Mouse (Mus musculus) stomach, embryonic 14.5 days (tissue): ENCODE measurements at regions not wholly inside any gene's neighbourhood (a gene's known extent, or its start where the extent isn't known, plus 50 kb on each side); places are given as distances from the start of the nearest gene placed in this dataset.
A peak's percentile ranks its signal among the peaks of the same experiment; 100 is the strongest.

Experiments used
- ATAC-seq: fragments of 200-750 bp; cut with Nextera tagmentation; 2 replicates; pipeline ENCODE4 v1.8.0; 2017; ENCODE audit warnings: low read depth, moderate TSS enrichment; ENCODE audit not compliant: insufficient number of reproducible peaks, insufficient read depth, low FRiP score
- H3K27ac ChIP-seq: fragments of 300-500 bp; sonication (generic); 2 replicates; pipeline ENCODE4 v1.5.1; 2014; ENCODE audit warnings: mild to moderate bottlenecking, low read length, moderate library complexity, mixed read lengths
- H3K27me3 ChIP-seq: fragments of 300-500 bp; sonication (generic); 2 replicates; pipeline ENCODE4 v1.6.1; 2014; ENCODE audit warnings: low read length, control low read depth, mixed read lengths; ENCODE audit not compliant: control insufficient read depth, insufficient read depth
- H3K36me3 ChIP-seq: fragments of 300-500 bp; sonication (generic); 2 replicates; pipeline ENCODE4 v1.6.1; 2014; ENCODE audit warnings: mild to moderate bottlenecking, control low read depth, low read length, moderate library complexity, mixed read lengths; ENCODE audit not compliant: control insufficient read depth, insufficient read depth
- H3K4me1 ChIP-seq: fragments of 300-500 bp; sonication (generic); 2 replicates; pipeline ENCODE4 v1.6.1; 2014; ENCODE audit warnings: low read length, control low read depth, mixed read lengths; ENCODE audit not compliant: control insufficient read depth, insufficient read depth
- H3K4me2 ChIP-seq: fragments of 300-500 bp; sonication (generic); replicated peaks from 2 replicates; pipeline ENCODE4 v1.6.1; 2014; ENCODE audit warnings: low read depth, low read length, control low read depth
- H3K4me3 ChIP-seq: fragments of 300-500 bp; sonication (generic); 2 replicates; pipeline ENCODE4 v1.5.1; 2014; ENCODE audit warnings: low read depth, low read length, control low read depth
- H3K9ac ChIP-seq: fragments of 300-500 bp; sonication (generic); replicated peaks from 2 replicates; pipeline ENCODE4 v1.6.1; 2014; ENCODE audit warnings: low read depth, mild to moderate bottlenecking, control low read depth, low read length, moderate library complexity, mixed read lengths
- H3K9me3 ChIP-seq: fragments of 300-500 bp; sonication (generic); 2 replicates; pipeline ENCODE4 v1.6.1; 2016; ENCODE audit warnings: low read depth, low read length, control low read depth; ENCODE audit not compliant: control insufficient read depth
- WGBS: fragments of 180-500 bp; shearing (Covaris S2); extraction: QIAGEN DNeasy Blood & Tissue Kit; methylation state at CpG from one replicate; pipeline ENCODE4 v1.1.7; 2014; 5-methylcytosine and 5-hydroxymethylcytosine counted together

DNA sequence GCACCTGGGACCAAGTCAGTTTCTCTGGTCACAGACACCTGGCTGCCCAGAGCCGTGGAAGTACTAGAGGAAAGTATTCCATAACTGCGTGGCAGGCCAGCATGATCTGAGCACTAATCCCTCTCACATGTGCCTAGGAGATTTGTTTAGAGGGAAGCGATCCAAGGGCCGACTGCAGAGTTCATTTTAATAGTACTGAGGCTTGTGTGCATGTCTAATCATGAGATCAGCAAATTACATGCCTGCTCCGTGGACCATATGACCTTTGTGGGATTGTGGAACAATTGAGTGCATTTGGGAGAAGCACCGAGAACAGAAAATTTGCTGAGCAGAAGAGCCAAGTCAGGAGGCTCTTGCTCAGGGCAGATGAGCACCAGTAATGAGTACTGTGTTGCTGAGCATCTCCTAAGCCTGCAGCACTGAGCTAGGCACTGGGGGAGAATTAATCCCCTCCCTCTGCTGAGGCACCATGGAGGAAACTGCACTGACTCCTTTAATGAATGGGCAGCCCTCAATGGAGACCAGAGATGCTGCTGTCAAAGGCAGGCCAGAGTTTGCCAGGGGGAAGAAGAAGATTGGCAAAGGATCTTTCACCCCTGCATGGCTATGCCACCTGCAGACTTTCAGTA lies 445.1 kb upstream of the Meis1 start:
- 55% methylated on average over 6 of the region's 6 CpGs for WGBS
- no peak for ATAC-seq
- Histone ChIP-seq H3K27me3 (no peaks in the 10 kb centered on the region), H3K27ac (no peak overlapping the region), H3K36me3 (no peaks in the 10 kb centered on the region), H3K9me3 (no peaks in the 10 kb centered on the region), H3K4me2 (no peak overlapping the region), H3K4me1 (no peaks in the 10 kb centered on the region), H3K4me3 (no peak overlapping the region), H3K9ac (no peak overlapping the region)

DNA sequence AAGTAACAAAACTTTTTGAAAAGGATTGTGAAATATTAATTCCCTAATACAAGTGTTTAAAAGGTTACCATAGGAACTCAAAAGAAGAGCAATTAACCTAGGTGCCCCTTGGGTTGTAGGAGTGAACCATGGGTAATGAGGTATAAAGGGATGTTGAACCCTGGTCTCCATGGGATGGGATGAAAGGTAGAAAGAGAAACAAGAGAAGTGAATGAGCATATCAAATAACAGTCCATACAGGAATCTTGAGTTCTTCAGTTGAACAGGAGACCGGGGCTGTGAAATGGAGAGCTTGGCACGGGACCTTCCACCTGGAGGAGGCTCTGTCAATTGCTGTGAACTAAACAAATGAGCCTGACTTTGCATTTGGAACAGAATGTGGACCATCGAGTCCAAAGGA lies 449.6 kb upstream of the Meis1 start:
- WGBS, result 76% methylated on average over 3 of the region's 3 CpGs
- ATAC-seq, result no peak
- no peak overlapping the region for H3K9ac ChIP-seq
- no peaks in the 10 kb centered on the region for H3K4me1 ChIP-seq
- no peaks in the 10 kb centered on the region for H3K27me3 ChIP-seq
- H3K36me3 ChIP-seq, result no peaks in the 10 kb centered on the region
- H3K4me3 ChIP-seq, result no peak overlapping the region
- no peak overlapping the region for H3K4me2 ChIP-seq
- no peaks in the 10 kb centered on the region for H3K9me3 ChIP-seq
- no peak overlapping the region for H3K27ac ChIP-seq

DNA sequence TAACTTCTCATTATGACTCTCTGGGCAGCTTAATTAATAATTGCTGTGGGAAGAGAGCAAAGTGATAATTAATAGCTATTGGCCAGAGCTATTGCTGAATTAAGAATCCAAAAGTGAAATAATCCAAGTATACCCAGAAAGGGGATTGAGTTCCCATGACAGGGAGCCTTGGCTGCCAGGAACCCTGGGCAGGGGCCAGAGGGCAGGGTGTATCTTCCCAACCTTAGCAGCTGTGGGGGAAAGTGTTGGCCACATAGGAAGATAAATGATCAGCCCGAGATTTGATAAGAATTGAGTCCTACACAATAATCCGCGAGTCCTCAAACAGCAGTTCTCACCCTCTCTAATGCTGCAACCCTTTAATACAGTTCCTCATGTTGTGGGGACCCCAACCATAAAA lies 450.0 kb upstream of the Meis1 start:
- Histone ChIP-seq H3K9ac (no peak overlapping the region), H3K9me3 (no peaks in the 10 kb centered on the region), H3K4me1 (no peaks in the 10 kb centered on the region), H3K36me3 (no peaks in the 10 kb centered on the region), H3K27me3 (no peaks in the 10 kb centered on the region), H3K4me3 (no peak overlapping the region), H3K4me2 (no peak overlapping the region), H3K27ac (no peak overlapping the region)
- ATAC-seq, result no peak
- WGBS, result 82% methylated on average over 3 of the region's 3 CpGs

DNA sequence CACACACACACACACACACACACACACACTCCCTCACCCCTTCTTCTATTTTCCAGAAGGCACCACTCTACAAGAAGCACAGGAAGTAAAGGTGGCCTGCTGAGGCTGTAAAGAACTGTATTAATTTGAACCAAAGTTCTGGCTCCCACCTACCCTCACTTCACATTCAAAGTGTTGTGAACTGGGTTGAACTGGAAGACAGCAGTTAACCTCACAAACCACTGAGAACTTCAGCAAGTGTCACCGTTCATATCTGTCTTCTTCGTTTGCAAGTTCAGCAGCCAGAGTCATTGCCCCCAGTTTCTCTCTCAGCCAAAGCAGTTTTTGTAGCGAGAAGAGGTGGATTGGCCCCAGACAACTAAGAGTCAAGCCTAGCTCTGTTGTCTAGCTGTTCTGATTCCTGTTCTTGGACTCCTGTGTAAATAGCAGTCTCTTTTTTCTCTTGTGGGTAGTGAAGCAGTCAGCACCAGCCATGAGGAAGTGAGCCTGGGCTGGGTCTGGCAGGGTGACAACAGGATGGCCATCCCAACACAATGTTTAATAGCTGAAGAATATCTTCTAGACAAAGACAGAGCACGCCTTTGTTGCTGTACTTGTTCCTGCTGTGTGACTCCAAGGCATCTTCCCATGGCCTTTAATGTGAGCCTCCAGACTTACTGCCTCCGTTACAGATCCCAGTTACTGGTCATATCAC lies 452.0 kb upstream of the Meis1 start:
- Histone ChIP-seq H3K4me1 (0 out of 2 replicates have a peak, but pooled peaks cover 3% of the 10 kb centered on the region), H3K9me3 (no peaks in the 10 kb centered on the region), H3K9ac (no peak overlapping the region), H3K4me3 (no peak overlapping the region), H3K27me3 (no peaks in the 10 kb centered on the region), H3K4me2 (no peak overlapping the region), H3K36me3 (no peaks in the 10 kb centered on the region), H3K27ac (no peak overlapping the region)
- ATAC-seq, result no peak
- WGBS, result 83% methylated on average over 5 of the region's 5 CpGs

DNA sequence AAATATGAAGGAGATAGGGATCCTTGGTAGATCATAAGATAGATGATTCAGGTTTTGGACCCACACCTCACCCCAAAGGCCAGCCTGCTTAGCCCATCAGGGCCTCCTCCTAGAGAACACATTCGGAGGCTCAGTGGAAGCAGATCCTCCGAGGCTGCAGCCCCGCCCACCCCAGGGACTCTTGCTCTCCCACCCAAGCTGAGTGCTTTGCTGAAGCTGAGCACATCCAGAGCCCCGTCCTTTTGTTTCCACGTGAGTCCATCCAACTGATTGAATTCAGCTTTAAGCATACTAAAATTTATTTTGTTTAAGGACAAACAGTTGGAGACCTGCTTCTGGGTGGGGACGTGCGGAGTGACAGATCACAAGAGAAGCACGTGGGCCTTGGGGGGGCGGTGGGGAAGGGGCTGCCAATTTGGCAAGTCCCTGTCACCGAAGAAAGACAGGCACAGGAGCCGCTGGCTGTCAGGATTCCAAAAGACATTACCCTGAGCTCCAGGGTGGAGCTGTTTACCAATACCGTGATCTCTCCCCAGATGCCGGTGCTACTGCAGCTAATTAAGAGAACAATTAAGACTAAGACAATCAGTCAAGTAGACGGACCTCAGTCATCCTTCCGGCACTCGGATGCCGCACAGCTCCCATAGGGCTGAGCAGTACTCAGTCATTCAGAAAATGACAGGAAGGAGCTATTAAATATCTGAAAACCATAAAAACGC lies 448.9 kb upstream of the Spred2 start:
- no peak overlapping the region for H3K27ac ChIP-seq
- WGBS, result 16% methylated on average over 18 of the region's 18 CpGs
- no peak for ATAC-seq

DNA sequence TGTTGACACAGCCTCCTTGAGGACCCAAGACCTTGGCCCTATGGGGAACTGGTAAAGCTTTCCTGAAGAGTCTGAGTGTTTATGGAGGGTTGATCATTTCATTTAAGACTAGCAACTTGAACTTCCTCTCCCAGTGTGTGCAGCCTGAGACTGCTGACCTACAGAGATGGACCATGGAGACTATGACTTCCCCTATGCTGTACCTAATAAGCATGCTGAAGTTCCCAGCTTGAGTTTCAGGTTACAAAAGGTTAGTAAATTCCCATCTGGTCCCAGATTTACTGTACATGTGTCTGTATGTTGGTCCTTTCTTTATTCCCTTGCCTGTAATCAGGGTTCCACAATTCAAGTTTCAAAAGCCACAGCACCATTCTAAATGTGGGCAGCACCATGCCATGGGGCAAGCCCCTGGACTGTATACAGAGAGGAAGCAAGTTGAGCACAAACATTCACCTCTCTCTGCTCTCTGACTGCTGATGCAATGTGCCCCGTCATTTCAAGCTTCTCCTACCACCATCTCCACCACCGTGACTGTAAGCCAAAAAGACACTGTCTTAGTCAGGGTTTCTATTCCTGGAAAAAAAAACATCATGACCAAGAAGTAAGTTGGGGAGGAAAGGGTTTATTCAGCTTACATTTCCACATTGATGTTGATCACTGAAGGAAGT lies 431.0 kb upstream of the Spred2 start:
- H3K27me3 ChIP-seq, result no peaks in the 10 kb centered on the region
- H3K9me3 ChIP-seq, result no peaks in the 10 kb centered on the region
- H3K9ac ChIP-seq, result no peak overlapping the region
- no peak overlapping the region for H3K4me2 ChIP-seq
- no peak overlapping the region for H3K27ac ChIP-seq
- WGBS, result 78% methylated on average over 2 of the region's 2 CpGs
- H3K4me1 ChIP-seq, result no peaks in the 10 kb centered on the region
- no peak overlapping the region for H3K4me3 ChIP-seq
- ATAC-seq, result no peak
- H3K36me3 ChIP-seq, result no peaks in the 10 kb centered on the region

More for the DNA sequence above, 448.9 kb upstream of the Spred2 start:
- no peaks in the 10 kb centered on the region for H3K27me3 ChIP-seq
- no peaks in the 10 kb centered on the region for H3K36me3 ChIP-seq
- 0 out of 2 replicates have a peak, but pooled peaks cover 3% of the 10 kb centered on the region for H3K4me1 ChIP-seq
- no peaks in the 10 kb centered on the region for H3K9me3 ChIP-seq
- H3K4me2 ChIP-seq, result peak overlapping the region; percentile 19; the same call in 1 of the 2 replicates
- no peak overlapping the region for H3K9ac ChIP-seq
- no peak overlapping the region; the same call in 1 of the 2 replicates for H3K4me3 ChIP-seq

DNA sequence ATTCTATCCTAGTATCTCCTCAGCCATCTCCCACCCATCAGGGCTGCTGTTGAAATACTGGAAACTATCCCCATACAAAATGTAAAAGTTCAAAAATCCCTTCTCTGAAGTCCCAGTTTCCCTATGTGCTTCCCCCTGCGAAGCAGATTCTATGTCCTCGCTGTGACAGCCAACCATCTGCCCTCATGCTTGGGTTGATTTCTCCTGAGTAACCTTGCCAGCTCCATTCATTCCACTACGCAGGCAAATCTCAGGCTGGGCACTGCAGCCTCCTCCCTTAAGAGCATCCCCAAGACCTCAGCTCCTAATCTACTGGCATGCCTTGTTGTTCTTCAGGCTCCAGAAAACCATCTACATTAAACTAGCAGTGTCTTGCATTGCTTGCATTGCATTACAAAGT lies 402.5 kb upstream of the Spred2 start:
- Histone ChIP-seq H3K4me1 (no peaks in the 10 kb centered on the region), H3K27ac (no peak overlapping the region), H3K36me3 (no peaks in the 10 kb centered on the region), H3K27me3 (no peaks in the 10 kb centered on the region), H3K4me3 (no peak overlapping the region), H3K9ac (no peak overlapping the region), H3K4me2 (no peak overlapping the region), H3K9me3 (no peaks in the 10 kb centered on the region)
- WGBS, result 92% methylated on average over 3 of the region's 3 CpGs
- no peak for ATAC-seq

DNA sequence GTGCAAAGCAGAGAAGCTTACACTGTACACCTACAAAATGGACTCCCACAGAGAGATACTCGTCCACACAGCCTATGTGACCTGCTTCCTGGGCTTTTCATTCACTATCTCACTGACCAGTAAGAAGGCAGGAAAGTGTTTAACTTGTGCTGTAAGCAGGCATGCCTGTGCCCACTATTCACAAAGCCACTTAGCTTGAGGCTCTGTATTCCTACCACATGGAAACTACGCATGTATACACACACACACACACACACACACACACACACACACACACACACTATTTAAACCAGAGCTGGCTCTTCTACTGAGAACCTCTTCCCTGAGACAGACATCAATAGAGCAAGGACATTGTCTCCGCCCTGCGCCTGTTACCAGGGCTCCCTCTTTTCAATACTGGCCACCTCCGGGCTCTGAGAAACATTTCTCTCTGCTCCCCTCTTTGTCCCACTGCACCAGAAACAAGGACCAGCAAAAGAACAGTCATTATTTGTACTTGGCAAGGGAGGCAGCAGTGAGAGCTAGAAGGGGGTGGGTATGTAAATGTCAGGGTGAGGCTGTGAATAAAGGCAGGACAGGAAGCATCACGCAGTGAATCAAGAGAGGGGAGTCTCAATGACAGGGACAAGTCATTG lies 400.2 kb upstream of the Spred2 start:
- Histone ChIP-seq H3K27ac (no peak overlapping the region), H3K9ac (no peak overlapping the region), H3K4me1 (no peaks in the 10 kb centered on the region), H3K9me3 (no peaks in the 10 kb centered on the region), H3K4me3 (no peak overlapping the region), H3K4me2 (no peak overlapping the region), H3K36me3 (no peaks in the 10 kb centered on the region), H3K27me3 (no peaks in the 10 kb centered on the region)
- WGBS, result 61% methylated on average over 6 of the region's 6 CpGs
- no peak for ATAC-seq
